In genomic region chr6:120960338-120961030, GRCm38 (mm10) we compare ENCODE assay signal across 29 mouse cellular contexts. TPM values are rescaled to one million over a fixed set of nuclear protein-coding genes. Genes with fewer than 3 reads are reported as not detected.
A peak's percentile ranks its signal among the peaks of the same experiment; 100 is the strongest.
DNase-seq lines count a peak whose midpoint lies in the region; ATAC-seq lines count a peak whose summit lies in the region.
"Had no signal": no experiment of that assay in that cellular context is flagged by ENCODE, and none has a peak within 500 bp of the region (broad histone marks: within the 10 kb centered on the region; RNA-seq: fewer than 3 reads in every experiment).

No protein-coding gene starts in this region.

- 0 out of 2 replicates have a peak overlapping the region, but pooled peaks have one; percentile 0 for H3K27ac ChIP-seq in liver, embryonic 16.5 days (ENCODE audit: low read length)
- H3K27ac ChIP-seq in liver, embryonic 12.5 days, result no peak overlapping the region
- H3K27ac ChIP-seq: embryonic facial prominence, embryonic 13.5 days; forebrain, embryonic 10.5 days; forebrain, embryonic 15.5 days; heart, embryonic 10.5 days; heart, embryonic 15.5 days; macrophage; midbrain, embryonic 13.5 days; neural tube, embryonic 13.5 days had no signal

- H3K9me3 ChIP-seq in liver, embryonic 16.5 days (replicated peaks; ENCODE audit: control insufficient read depth, low read length), result no peaks in the 10 kb centered on the region
- no peaks in the 10 kb centered on the region for H3K9me3 ChIP-seq in liver, embryonic 12.5 days (replicated peaks)
- H3K9me3 ChIP-seq: embryonic facial prominence, embryonic 13.5 days; forebrain, embryonic 10.5 days; forebrain, embryonic 15.5 days; heart, embryonic 10.5 days; heart, embryonic 15.5 days; midbrain, embryonic 13.5 days; neural tube, embryonic 13.5 days had no signal

- no peak overlapping the region for H3K4me2 ChIP-seq in liver, embryonic 16.5 days (ENCODE audit: low read depth, low read length)
- no peak overlapping the region for H3K4me2 ChIP-seq in liver, embryonic 12.5 days
- H3K4me2 ChIP-seq: embryonic facial prominence, embryonic 13.5 days; forebrain, embryonic 15.5 days; heart, embryonic 15.5 days; midbrain, embryonic 13.5 days; neural tube, embryonic 13.5 days had no signal

- 86% methylated on average over 9 of the region's 9 CpGs for WGBS in liver, embryonic 16.5 days (ENCODE audit: insufficient replicate concordance)
- 84% methylated on average over 9 of the region's 9 CpGs for WGBS in liver, embryonic 12.5 days (ENCODE audit: insufficient replicate concordance)

- H3K4me3 ChIP-seq in liver, embryonic 16.5 days (ENCODE audit: low read depth, low read length), result no peak overlapping the region
- no peak overlapping the region for H3K4me3 ChIP-seq in liver, embryonic 12.5 days
- H3K4me3 ChIP-seq: embryonic facial prominence, embryonic 13.5 days; forebrain, embryonic 10.5 days; forebrain, embryonic 15.5 days; heart, embryonic 10.5 days; heart, embryonic 15.5 days; midbrain, embryonic 13.5 days; neural tube, embryonic 13.5 days had no signal

- no peaks in the 10 kb centered on the region for H3K27me3 ChIP-seq in liver, embryonic 16.5 days (ENCODE audit: control insufficient read depth, insufficient read depth, low read depth, low read length)
- H3K27me3 ChIP-seq in liver, embryonic 12.5 days (replicated peaks), result no peaks in the 10 kb centered on the region
- H3K27me3 ChIP-seq: embryonic facial prominence, embryonic 13.5 days; forebrain, embryonic 15.5 days; heart, embryonic 15.5 days; midbrain, embryonic 13.5 days; neural tube, embryonic 13.5 days had no signal

- H3K36me3 ChIP-seq in liver, embryonic 16.5 days (ENCODE audit: control insufficient read depth, insufficient read depth), result peaks cover 19% of the 10 kb centered on the region
- H3K36me3 ChIP-seq in liver, embryonic 12.5 days, result peaks cover 76% of the 10 kb centered on the region

- no peak for ATAC-seq in liver, embryonic 16.5 days (ENCODE audit: low read depth)
- no peak for ATAC-seq in liver, embryonic 12.5 days
- ATAC-seq: CD4-positive, CD25-positive, alpha-beta regulatory T cell, adult 4 months; forebrain, embryonic 15.5 days; hindbrain, embryonic 16.5 days; midbrain, embryonic 13.5 days had no signal

- H3K9ac ChIP-seq in liver, embryonic 16.5 days (ENCODE audit: low read depth, low read length), result no peak overlapping the region
- no peak overlapping the region for H3K9ac ChIP-seq in liver, embryonic 12.5 days
- H3K9ac ChIP-seq: embryonic facial prominence, embryonic 13.5 days; forebrain, embryonic 15.5 days; heart, embryonic 15.5 days; midbrain, embryonic 13.5 days; neural tube, embryonic 13.5 days had no signal

- peak; percentile 50 for DNase-seq in kidney, adult 9 months
- DNase-seq in kidney, adult 18-20 months, result no peak
- DNase-seq in brain, adult 2 months (ENCODE audit: low read depth, low spot score), result peak; percentile 69
- peak; percentile 33 to 39 for DNase-seq in right cerebral cortex, postnatal 36 days (ENCODE audit: low spot score in 2 of 2)
- no peak for DNase-seq in urinary bladder, postnatal 36 days (ENCODE audit: low spot score in 2 of 2)
- DNase-seq: adrenal gland, postnatal 14 days; cerebellum, adult 11-12 months; cerebellum, adult 9-11 months; gastrocnemius, postnatal 14 days; heart, adult 11 months; kidney, adult 8-10 months; kidney, postnatal 14 days; layer of hippocampus, postnatal 36 days; lung, adult 18-20 months; lung, postnatal 10 days; thymus, adult 18-20 months; thymus, postnatal 25 days had no signal

- peaks cover 28% of the 10 kb centered on the region for H3K4me1 ChIP-seq in liver, embryonic 16.5 days (ENCODE audit: control insufficient read depth, low read depth, low read length)
- H3K4me1 ChIP-seq in liver, embryonic 12.5 days, result peaks cover 32% of the 10 kb centered on the region
- H3K4me1 ChIP-seq: forebrain, embryonic 10.5 days; forebrain, embryonic 15.5 days; midbrain, embryonic 13.5 days; neural tube, embryonic 13.5 days had no signal

RNA-seq across cellular contexts. Expression of gene Bid, which starts 43.8 kb away (rescaled TPM):
- 20.2 and 21.5 TPM in 2 replicates for polyA plus RNA-seq in liver, embryonic 16.5 days (2015; fragmentation: Nextera tagmentation; extraction: Ambion mirVana)
- 32.4 and 32.9 TPM in 2 replicates for polyA plus RNA-seq in liver, embryonic 12.5 days (2016; fragmentation: Nextera tagmentation; extraction: Ambion mirVana)

Comparison
In these comparisons a context has a peak if more than half of its experiments do, and no peak if none do; other contexts are left out.
1. DNase-seq: peak in kidney, adult 9 months (single experiment), brain, adult 2 months (single experiment) and right cerebral cortex, postnatal 36 days (2 of 2); none in kidney, adult 18-20 months (single experiment) and urinary bladder, postnatal 36 days (0 of 2).